ENCODE assay signal across 9 mouse cellular contexts in the genomic region with DNA sequence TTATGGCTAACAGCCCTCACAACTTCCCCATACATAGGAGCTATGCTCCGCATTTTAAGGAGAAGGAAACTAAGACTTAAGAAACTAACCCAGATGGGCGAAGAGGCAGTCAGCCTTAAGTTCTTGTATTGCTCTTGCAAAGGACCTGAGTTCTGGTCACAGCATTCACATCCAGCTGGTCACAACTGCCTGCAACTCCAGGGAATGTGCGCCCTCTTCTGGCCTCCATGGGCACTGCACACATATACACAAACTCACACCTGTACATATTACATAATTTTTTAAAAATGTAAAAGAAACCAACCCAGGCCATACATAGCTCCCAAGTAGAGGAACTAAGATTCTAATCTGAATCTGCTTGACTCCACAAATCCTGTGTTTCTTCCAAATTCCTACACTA. TPM values are rescaled to one million over a fixed set of nuclear protein-coding genes. Genes with fewer than 3 reads are reported as not detected.
DNase-seq lines count a peak whose midpoint lies in the region; ATAC-seq and TF ChIP-seq lines count a peak whose summit lies in the region.
"Had no signal": no experiment of that assay in that cellular context is flagged by ENCODE, and none has a peak within 500 bp of the region (broad histone marks: within the 10 kb centered on the region; RNA-seq: fewer than 3 reads in every experiment).

No protein-coding gene starts in this region.

- H3K27ac ChIP-seq in gastrocnemius, adult 2 months = no peak overlapping the region
- H3K27ac ChIP-seq in testis, adult 2 months (ENCODE audit: control insufficient read depth, insufficient read depth, low read depth, low read length) = no peak overlapping the region
- no peak overlapping the region for H3K27ac ChIP-seq in embryonic facial prominence, embryonic 11.5 days (replicated peaks; ENCODE audit: low read depth, low read length)

- H3K4me2 ChIP-seq in embryonic facial prominence, embryonic 11.5 days (ENCODE audit: low read depth, low read length) = no peak overlapping the region
- H3K4me2 ChIP-seq: midbrain, embryonic 11.5 days had no signal

- no peak overlapping the region for H3K9ac ChIP-seq in embryonic facial prominence, embryonic 11.5 days (replicated peaks; ENCODE audit: low read length)

- intact Hi-C loops in gastrocnemius, adult 2 months (cut with DNase I) = no loop called here

- no peaks in the 10 kb centered on the region for H3K4me1 ChIP-seq in testis, adult 2 months (ENCODE audit: control insufficient read depth, insufficient read depth, low read length)
- H3K4me1 ChIP-seq in embryonic facial prominence, embryonic 11.5 days (ENCODE audit: control insufficient read depth, insufficient read depth, low read length) = no peaks in the 10 kb centered on the region

- no peaks in the 10 kb centered on the region for H3K36me3 ChIP-seq in testis, adult 2 months (ENCODE audit: control insufficient read depth, insufficient read depth, low read length)
- no peaks in the 10 kb centered on the region for H3K36me3 ChIP-seq in embryonic facial prominence, embryonic 11.5 days (replicated peaks; ENCODE audit: control insufficient read depth, insufficient read depth, low read depth, low read length)

- TF ChIP-seq POLR2A in testis, adult 2 months (IDR thresholded peaks at IDR 0.05; ENCODE audit: control insufficient read depth, low read depth, low read length) = no peak

- H3K9me3 ChIP-seq in embryonic facial prominence, embryonic 11.5 days (replicated peaks; ENCODE audit: control insufficient read depth, low read length) = no peaks in the 10 kb centered on the region

- DNase-seq in gastrocnemius, adult 2 months = no peak
- DNase-seq in gastrocnemius, adult 18-20 months (ENCODE audit: low spot score) = no peak
- no peak for DNase-seq in testis, postnatal 14 days (ENCODE audit: low spot score)
- DNase-seq in embryonic facial prominence, embryonic 11.5 days (ENCODE audit: low spot score) = peak; percentile 29
- peak; percentile 11 to 17 for DNase-seq in thymus, postnatal 36 days
- no peak for DNase-seq in cerebellum, postnatal 4 days (ENCODE audit: low spot score in 2 of 2)
- DNase-seq in right cerebral cortex, postnatal 4 days = no peak

- TF ChIP-seq CTCF in gastrocnemius, adult 2 months (IDR thresholded peaks at IDR 0.05) = peak; percentile 40
- peak; percentile 81; the same call in 1 of the 2 replicates for TF ChIP-seq CTCF in testis, adult 2 months (IDR thresholded peaks at IDR 0.05; ENCODE audit: control insufficient read depth, insufficient read depth, insufficient replicate concordance, low read depth, low read length)

- no peak for ATAC-seq in embryonic facial prominence, embryonic 11.5 days (replicated peaks; ENCODE audit: insufficient number of reproducible peaks, low FRiP score, low TSS enrichment, low read depth)

- 54% methylated on average over 3 of the region's 3 CpGs for WGBS in embryonic facial prominence, embryonic 11.5 days

- no peaks in the 10 kb centered on the region for H3K27me3 ChIP-seq in testis, adult 2 months (ENCODE audit: control insufficient read depth, insufficient read depth, low read length)
- no peaks in the 10 kb centered on the region for H3K27me3 ChIP-seq in embryonic facial prominence, embryonic 11.5 days (ENCODE audit: control insufficient read depth, insufficient read depth, low read length)

- H3K4me3 ChIP-seq in gastrocnemius, adult 2 months = no peak overlapping the region
- H3K4me3 ChIP-seq in testis, adult 2 months (ENCODE audit: control insufficient read depth, low read depth, low read length) = no peak overlapping the region
- H3K4me3 ChIP-seq in embryonic facial prominence, embryonic 11.5 days (ENCODE audit: low read depth, low read length) = no peak overlapping the region

RNA-seq across cellular contexts. Expression of gene Ddx52, which starts 14.8 kb away (rescaled TPM):
- total RNA-seq in gastrocnemius, adult 2 months (2021) = 10 to 100 TPM in 1 of 2 experiments, 1 to 10 TPM in 1; 9.6 to 10.8 TPM
- total RNA-seq in gastrocnemius, adult 18-20 months (2021) = 10 to 100 TPM in 1 of 2 experiments, 1 to 10 TPM in 1; 9.5 to 10.5 TPM
- polyA plus RNA-seq in testis, adult 2 months (2012; rRNA removed) = 5.4 and 6.7 TPM in 2 replicates
- 57.5 and 60.5 TPM in 2 replicates for polyA plus RNA-seq in embryonic facial prominence, embryonic 11.5 days (2014; fragmentation: Nextera tagmentation; extraction: Ambion mirVana)

RNA-seq across cellular contexts. Expression of gene Synrg, which starts 37.1 kb away (rescaled TPM):
- 10 to 100 TPM; 40.8 to 41.8 TPM for total RNA-seq in gastrocnemius, adult 2 months (2021)
- total RNA-seq in gastrocnemius, adult 18-20 months (2021) = 10 to 100 TPM; 40.4 to 40.6 TPM
- 31.6 and 33.0 TPM in 2 replicates for polyA plus RNA-seq in testis, adult 2 months (2012; rRNA removed)
- 8.0 and 8.3 TPM in 2 replicates for polyA plus RNA-seq in embryonic facial prominence, embryonic 11.5 days (2014; fragmentation: Nextera tagmentation; extraction: Ambion mirVana)

Comparison
In these comparisons a context has a peak if more than half of its experiments do, and no peak if none do; other contexts are left out.
1. DNase-seq: peak in embryonic facial prominence, embryonic 11.5 days (single experiment) and thymus, postnatal 36 days (2 of 2); none in gastrocnemius, adult 2 months (single experiment), gastrocnemius, adult 18-20 months (single experiment), testis, postnatal 14 days (single experiment), cerebellum, postnatal 4 days (0 of 2) and right cerebral cortex, postnatal 4 days (single experiment).